Mouse (Mus musculus) hindbrain, embryonic 14.5 days (tissue): ENCODE measurements around the gene Hipk3. TPM values are rescaled to one million over a fixed set of nuclear protein-coding genes. Genes with fewer than 3 reads are reported as not detected.

ENCODE experiments used
- ATAC-seq: fragments of 200-750 bp; cut with Nextera tagmentation; 2 replicates; pipeline ENCODE4 v1.8.0; 2017; ENCODE audit warnings: moderate number of reproducible peaks, mild to moderate bottlenecking, moderate TSS enrichment, moderate library complexity; ENCODE audit not compliant: low FRiP score
- DNase-seq: peaks from one replicate; pipeline ENCODE4 v3.0.0-alpha.2; 2015; ENCODE audit warnings: low spot score
- H3K27ac ChIP-seq: fragments of 300-500 bp; sonication (generic); 2 replicates; pipeline ENCODE4 v1.5.1; 2014; ENCODE audit warnings: mild to moderate bottlenecking, moderate library complexity
- H3K27me3 ChIP-seq: fragments of 300-500 bp; sonication (generic); 2 replicates; pipeline ENCODE4 v1.6.1; 2014; ENCODE audit warnings: mild to moderate bottlenecking, low read length, mixed read lengths; ENCODE audit not compliant: control insufficient read depth, insufficient read depth
- H3K36me3 ChIP-seq: fragments of 300-500 bp; sonication (generic); replicated peaks from 2 replicates; pipeline ENCODE4 v1.6.1; 2014; ENCODE audit not compliant: control insufficient read depth, insufficient read depth
- H3K4me1 ChIP-seq: fragments of 300-500 bp; sonication (generic); replicated peaks from 2 replicates; pipeline ENCODE4 v1.6.1; 2014; ENCODE audit warnings: antibody characterized with exemption, low read length, mixed read lengths; ENCODE audit not compliant: control insufficient read depth, insufficient read depth
- H3K4me2 ChIP-seq: fragments of 300-500 bp; sonication (generic); replicated peaks from 2 replicates; pipeline ENCODE4 v1.6.1; 2014; ENCODE audit warnings: mild to moderate bottlenecking, moderate library complexity
- H3K4me3 ChIP-seq: fragments of 300-500 bp; sonication (generic); replicated peaks from 2 replicates; pipeline ENCODE4 v1.5.1; 2014; ENCODE audit warnings: mild to moderate bottlenecking, low read length
- H3K9ac ChIP-seq: fragments of 300-500 bp; sonication (generic); 2 replicates; pipeline ENCODE4 v1.6.1; 2014
- H3K9me3 ChIP-seq: fragments of 300-500 bp; sonication (generic); 2 replicates; pipeline ENCODE4 v1.6.1; 2016; ENCODE audit warnings: low read length; ENCODE audit not compliant: control insufficient read depth
- WGBS: fragments of 180-500 bp; shearing (Covaris S2); extraction: QIAGEN DNeasy Blood & Tissue Kit; methylation state at CpG from one replicate; pipeline ENCODE4 v1.1.7; 2014; 5-methylcytosine and 5-hydroxymethylcytosine counted together
- polyA plus RNA-seq: library from polyadenylated mRNA; unstranded; fragments of >200 nt; fragmentation: Nextera tagmentation; extraction: Ambion mirVana; gene quantifications from 2 replicates; pipeline ENCODE4 v1.2.1, GENCODE M21; 2014

Gene Hipk3
- polyA plus RNA-seq, 1 experiment from 2014 or later: 13.8 TPM

GRCm38 (mm10) chr2:104431067-104431466 is 63.2 kb downstream of the Hipk3 start:
- Histone ChIP-seq H3K36me3 (peaks cover 63% of the 10 kb centered on the region), H3K27ac (no peak overlapping the region), H3K4me3 (no peak overlapping the region), H3K4me1 (no peaks in the 10 kb centered on the region), H3K27me3 (no peaks in the 10 kb centered on the region), H3K4me2 (no peak overlapping the region), H3K9me3 (no peaks in the 10 kb centered on the region), H3K9ac (no peak overlapping the region)
- ATAC-seq (no peak), DNase-seq (no peak)
- WGBS: 97% methylated on average over 6 of the region's 6 CpGs

GRCm38 (mm10) chr2:104430566-104430965 is 63.7 kb downstream of the Hipk3 start:
- H3K4me2 ChIP-seq: no peak overlapping the region
- H3K9me3 ChIP-seq: no peaks in the 10 kb centered on the region
- no peak overlapping the region for H3K9ac ChIP-seq
- H3K27me3 ChIP-seq: no peaks in the 10 kb centered on the region
- no peak overlapping the region for H3K4me3 ChIP-seq
- no peaks in the 10 kb centered on the region for H3K4me1 ChIP-seq
- H3K36me3 ChIP-seq: peaks cover 59% of the 10 kb centered on the region
- H3K27ac ChIP-seq: no peak overlapping the region
- ATAC-seq (no peak), DNase-seq (no peak)
- 90% methylated on average over 5 of the region's 5 CpGs for WGBS

GRCm38 (mm10) chr2:104426112-104426511 is 68.1 kb downstream of the Hipk3 start:
- Histone ChIP-seq H3K9me3 (no peaks in the 10 kb centered on the region), H3K4me2 (no peak overlapping the region), H3K27ac (no peak overlapping the region), H3K9ac (no peak overlapping the region), H3K36me3 (peaks cover 26% of the 10 kb centered on the region), H3K4me3 (no peak overlapping the region), H3K27me3 (no peaks in the 10 kb centered on the region), H3K4me1 (no peaks in the 10 kb centered on the region)
- ATAC-seq (no peak), DNase-seq (no peak)
- 79% methylated on average over 3 of the region's 3 CpGs for WGBS

GRCm38 (mm10) chr2:104422230-104422629 is 72.0 kb downstream of the Hipk3 start:
- 3% methylated on average over 1 of the region's 1 CpGs for WGBS
- no peaks in the 10 kb centered on the region for H3K27me3 ChIP-seq
- peak; percentile 82 for DNase-seq

GRCm38 (mm10) chr2:104420805-104421204 is 73.4 kb downstream of the Hipk3 start:
- no peak for ATAC-seq

More at GRCm38 (mm10) chr2:104422230-104422629, 72.0 kb downstream of the Hipk3 start:
- ATAC-seq: 0 out of 2 replicates have a peak, but pooled peaks have one; percentile 59
- Histone ChIP-seq H3K36me3 (0 out of 2 replicates have a peak, but pooled peaks cover 7% of the 10 kb centered on the region), H3K9ac (no peak overlapping the region), H3K9me3 (no peaks in the 10 kb centered on the region), H3K4me3 (no peak overlapping the region), H3K4me2 (no peak overlapping the region), H3K27ac (no peak overlapping the region), H3K4me1 (no peaks in the 10 kb centered on the region)

GRCm38 (mm10) chr2:104419999-104420398 is 74.2 kb downstream of the Hipk3 start:
- no peak overlapping the region for H3K27ac ChIP-seq
- DNase-seq (no peak), ATAC-seq (no peak)
- no peak overlapping the region for H3K4me3 ChIP-seq
- WGBS: 76% methylated on average over 1 of the region's 1 CpGs
- H3K9ac ChIP-seq: no peak overlapping the region
- H3K4me2 ChIP-seq: no peak overlapping the region
- no peaks in the 10 kb centered on the region for H3K9me3 ChIP-seq
- no peaks in the 10 kb centered on the region for H3K4me1 ChIP-seq
- H3K27me3 ChIP-seq: no peaks in the 10 kb centered on the region
- 0 out of 2 replicates have a peak, but pooled peaks cover 3% of the 10 kb centered on the region for H3K36me3 ChIP-seq

More at GRCm38 (mm10) chr2:104420805-104421204, 73.4 kb downstream of the Hipk3 start:
- H3K4me1 ChIP-seq: no peaks in the 10 kb centered on the region
- no peaks in the 10 kb centered on the region for H3K27me3 ChIP-seq
- H3K4me2 ChIP-seq: no peak overlapping the region
- DNase-seq: no peak
- H3K9ac ChIP-seq: no peak overlapping the region
- no peaks in the 10 kb centered on the region for H3K9me3 ChIP-seq
- no peak overlapping the region for H3K27ac ChIP-seq
- WGBS: 87% methylated on average over 4 of the region's 4 CpGs
- no peak overlapping the region for H3K4me3 ChIP-seq
- 0 out of 2 replicates have a peak, but pooled peaks cover 7% of the 10 kb centered on the region for H3K36me3 ChIP-seq

- Histone ChIP-seq H3K27ac (no peak overlapping the region), H3K4me3 (no peak overlapping the region), H3K27me3 (no peaks in the 10 kb centered on the region), H3K9ac (no peak overlapping the region), H3K4me2 (no peak overlapping the region), H3K9me3 (no peaks in the 10 kb centered on the region), H3K36me3 (no peaks in the 10 kb centered on the region), H3K4me1 (no peaks in the 10 kb centered on the region)
- ATAC-seq (no peak), DNase-seq (no peak)
- WGBS: 58% methylated on average over 2 of the region's 2 CpGs
Measured at GRCm38 (mm10) chr2:104419411-104419810, 74.8 kb downstream of the Hipk3 start.

- Histone ChIP-seq H3K9ac (no peak overlapping the region), H3K4me1 (peaks cover 15% of the 10 kb centered on the region), H3K27ac (no peak overlapping the region), H3K36me3 (no peaks in the 10 kb centered on the region), H3K4me3 (no peak overlapping the region), H3K9me3 (no peaks in the 10 kb centered on the region), H3K27me3 (peaks cover 15% of the 10 kb centered on the region; the same call in 1 of the 2 replicates), H3K4me2 (no peak overlapping the region)
- no peak for ATAC-seq
- no peak for DNase-seq
- 90% methylated on average over 3 of the region's 3 CpGs for WGBS
Measured at GRCm38 (mm10) chr2:104413011-104413410, 81.2 kb downstream of the Hipk3 start.

- Histone ChIP-seq H3K27me3 (peaks cover 15% of the 10 kb centered on the region; the same call in 1 of the 2 replicates), H3K9ac (no peak overlapping the region), H3K4me2 (no peak overlapping the region), H3K36me3 (no peaks in the 10 kb centered on the region), H3K4me1 (peaks cover 20% of the 10 kb centered on the region), H3K9me3 (no peaks in the 10 kb centered on the region), H3K4me3 (no peak overlapping the region), H3K27ac (no peak overlapping the region)
- 36% methylated on average over 4 of the region's 4 CpGs for WGBS
- ATAC-seq (no peak), DNase-seq (no peak)
Measured at GRCm38 (mm10) chr2:104412496-104412895, 81.8 kb downstream of the Hipk3 start.

- Histone ChIP-seq H3K4me3 (no peak overlapping the region), H3K9me3 (no peaks in the 10 kb centered on the region), H3K9ac (no peak overlapping the region), H3K4me1 (peaks cover 25% of the 10 kb centered on the region), H3K27me3 (peaks cover 15% of the 10 kb centered on the region; the same call in 1 of the 2 replicates), H3K27ac (no peak overlapping the region), H3K4me2 (no peak overlapping the region), H3K36me3 (no peaks in the 10 kb centered on the region)
- WGBS: 88% methylated on average over 7 of the region's 7 CpGs
- no peak for ATAC-seq
- DNase-seq: no peak
Measured at GRCm38 (mm10) chr2:104411806-104412205, 82.4 kb downstream of the Hipk3 start.
